Mouse (Mus musculus) midbrain, postnatal 0 days (tissue): ENCODE results near the gene Foxp1. TPM values are rescaled to one million over a fixed set of nuclear protein-coding genes. Genes with fewer than 3 reads are reported as not detected.
A peak's percentile ranks its signal among the peaks of the same experiment; 100 is the strongest.

Experiments used
- ATAC-seq: fragments of 200-750 bp; cut with Nextera tagmentation; 2 replicates; pipeline ENCODE4 v1.8.0; 2017; ENCODE audit warnings: moderate number of reproducible peaks, mild to moderate bottlenecking, moderate TSS enrichment, moderate library complexity; ENCODE audit not compliant: low FRiP score
- DNase-seq: peaks from one replicate; pipeline ENCODE4 v3.0.0-alpha.2; 2015; ENCODE audit warnings: low spot score
- H3K27ac ChIP-seq: fragments of 300-500 bp; sonication (generic); 2 replicates; pipeline ENCODE4 v1.5.1; 2014; ENCODE audit warnings: low read depth, mild to moderate bottlenecking, low read length, mixed read lengths
- H3K27me3 ChIP-seq: fragments of 300-500 bp; sonication (generic); 2 replicates; pipeline ENCODE4 v1.6.1; 2014; ENCODE audit warnings: low read length, control low read depth, mixed read lengths; ENCODE audit not compliant: insufficient read depth
- H3K36me3 ChIP-seq: fragments of 300-500 bp; sonication (generic); 2 replicates; pipeline ENCODE4 v1.6.1; 2014; ENCODE audit warnings: low read length, control low read depth, mixed read lengths; ENCODE audit not compliant: insufficient read depth
- H3K4me1 ChIP-seq: fragments of 300-500 bp; sonication (generic); 2 replicates; pipeline ENCODE4 v1.6.1; 2014; ENCODE audit warnings: mild to moderate bottlenecking, control low read depth, antibody characterized with exemption, low read length, mixed read lengths; ENCODE audit not compliant: insufficient read depth
- H3K4me2 ChIP-seq: fragments of 300-500 bp; sonication (generic); 2 replicates; pipeline ENCODE4 v1.6.1; 2014; ENCODE audit warnings: low read depth, mild to moderate bottlenecking, low read length, mixed read lengths; ENCODE audit not compliant: poor library complexity, severe bottlenecking
- H3K4me3 ChIP-seq: fragments of 300-500 bp; sonication (generic); 2 replicates; pipeline ENCODE4 v1.5.1; 2014; ENCODE audit warnings: low read depth, mild to moderate bottlenecking, low read length, moderate library complexity
- H3K9ac ChIP-seq: fragments of 300-500 bp; sonication (generic); replicated peaks from 2 replicates; pipeline ENCODE4 v1.6.1; 2014; ENCODE audit warnings: mild to moderate bottlenecking, low read length, moderate library complexity, mixed read lengths; ENCODE audit not compliant: poor library complexity, severe bottlenecking
- H3K9me3 ChIP-seq: fragments of 300-500 bp; sonication (generic); 2 replicates; pipeline ENCODE4 v1.6.1; 2016; ENCODE audit warnings: low read length, control low read depth
- CTCF ChIP-seq: IDR thresholded peaks from 2 replicates; pipeline ENCODE4 v1.5.1; 2016; ENCODE audit warnings: antibody characterized with exemption, mild to moderate bottlenecking
- WGBS: fragments of 180-500 bp; shearing (Covaris S2); extraction: QIAGEN DNeasy Blood & Tissue Kit; methylation state at CpG from one replicate; pipeline ENCODE4 v1.1.7; 2014; 5-methylcytosine and 5-hydroxymethylcytosine counted together
- polyA plus RNA-seq: library from polyadenylated mRNA; unstranded; fragments of >200 nt; fragmentation: Nextera tagmentation; extraction: Ambion mirVana; gene quantifications from 2 replicates; pipeline ENCODE4 v1.2.1, GENCODE M21; 2015
- total RNA-seq: library from RNA; depleted of rRNA; stranded (reverse); fragments of >200 nt; gene quantifications from 2 replicates; pipeline ENCODE4 v1.2.3, GENCODE M21; 2014

Foxp1 gene
- total and polyA plus RNA-seq, 2 experiments from 2014 or later, result 71.1 to 74.3 TPM

DNA sequence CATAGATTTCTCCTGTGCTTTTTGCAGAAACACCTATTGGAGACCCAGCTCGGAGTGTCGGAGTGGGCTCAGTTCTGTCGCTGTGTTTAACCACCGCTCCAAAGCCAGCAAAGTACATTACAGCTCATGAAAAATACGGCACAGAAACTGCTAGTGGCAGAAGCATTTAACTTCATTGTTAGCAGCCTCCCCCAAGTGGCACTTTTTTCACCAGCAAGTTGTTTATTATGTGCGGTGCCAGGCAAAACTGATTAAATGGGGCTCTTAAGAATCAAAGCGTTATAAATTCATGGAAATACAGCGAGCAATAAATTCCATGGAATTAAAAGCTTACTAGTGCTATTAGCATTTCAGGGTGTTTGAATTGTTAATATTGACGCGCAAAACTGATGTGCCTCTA is 289.1 kb downstream of the Foxp1 start:
- 33% methylated on average over 10 of the region's 10 CpGs for WGBS
- Histone ChIP-seq H3K27ac (no peak overlapping the region), H3K4me1 (no peaks in the 10 kb centered on the region), H3K4me3 (no peak overlapping the region), H3K9ac (no peak overlapping the region), H3K27me3 (no peaks in the 10 kb centered on the region), H3K36me3 (no peaks in the 10 kb centered on the region), H3K4me2 (no peak overlapping the region), H3K9me3 (no peaks in the 10 kb centered on the region)
- peak; percentile 32 for TF ChIP-seq CTCF
- DNase-seq, result peak; percentile 28
- ATAC-seq, result no peak

GRCm38 (mm10) chr6:99228336-99228870 is 294.1 kb downstream of the Foxp1 start:
- H3K36me3 ChIP-seq, result no peaks in the 10 kb centered on the region
- no peaks in the 10 kb centered on the region for H3K27me3 ChIP-seq
- 69% methylated on average over 6 of the region's 6 CpGs for WGBS
- H3K9ac ChIP-seq, result no peak overlapping the region
- H3K4me1 ChIP-seq, result no peaks in the 10 kb centered on the region
- no peak for TF ChIP-seq CTCF
- no peak overlapping the region for H3K4me3 ChIP-seq
- ATAC-seq, result no peak
- no peak overlapping the region for H3K27ac ChIP-seq
- 0 out of 2 replicates have a peak, but pooled peaks cover 3% of the 10 kb centered on the region for H3K9me3 ChIP-seq
- peak; percentile 21 for DNase-seq
- no peak overlapping the region for H3K4me2 ChIP-seq

DNA sequence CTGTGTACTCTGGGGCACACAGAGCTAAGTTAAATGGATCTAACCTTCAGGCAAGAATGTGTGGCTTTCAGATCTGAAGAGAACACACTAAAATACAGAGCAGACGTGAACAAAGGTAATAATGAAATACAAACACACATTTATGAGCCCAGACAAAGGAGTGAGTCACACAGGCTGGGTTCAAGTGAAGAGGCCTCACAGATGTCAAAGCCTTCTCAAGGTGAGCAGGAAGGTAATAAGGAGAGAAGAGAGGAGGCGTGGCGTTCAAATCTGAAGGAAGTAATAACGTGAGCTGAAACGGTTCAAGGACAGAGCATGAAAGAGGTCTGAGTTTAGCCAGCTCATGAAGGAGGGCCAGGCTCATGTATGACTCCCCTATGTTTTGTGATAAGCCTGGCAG is 301.4 kb downstream of the Foxp1 start:
- Histone ChIP-seq H3K4me2 (no peak overlapping the region), H3K9ac (no peak overlapping the region), H3K4me3 (no peak overlapping the region), H3K9me3 (0 out of 2 replicates have a peak, but pooled peaks cover 3% of the 10 kb centered on the region), H3K36me3 (no peaks in the 10 kb centered on the region), H3K27ac (no peak overlapping the region), H3K27me3 (no peaks in the 10 kb centered on the region), H3K4me1 (no peaks in the 10 kb centered on the region)
- DNase-seq, result no peak
- no peak for TF ChIP-seq CTCF
- ATAC-seq, result no peak
- 89% methylated on average over 5 of the region's 5 CpGs for WGBS

GRCm38 (mm10) chr6:99220472-99220871 is 302.0 kb downstream of the Foxp1 start:
- TF ChIP-seq CTCF, result no peak
- WGBS, result 94% methylated on average over 3 of the region's 3 CpGs

GRCm38 (mm10) chr6:99217846-99218245 is 304.7 kb downstream of the Foxp1 start:
- 74% methylated on average over 2 of the region's 2 CpGs for WGBS
- no peaks in the 10 kb centered on the region for H3K4me1 ChIP-seq
- no peak overlapping the region for H3K9ac ChIP-seq
- H3K36me3 ChIP-seq, result no peaks in the 10 kb centered on the region
- no peak overlapping the region for H3K4me2 ChIP-seq
- H3K9me3 ChIP-seq, result no peaks in the 10 kb centered on the region
- no peaks in the 10 kb centered on the region for H3K27me3 ChIP-seq
- no peak for ATAC-seq
- no peak for DNase-seq
- TF ChIP-seq CTCF, result no peak
- no peak overlapping the region for H3K4me3 ChIP-seq
- H3K27ac ChIP-seq, result no peak overlapping the region

More at GRCm38 (mm10) chr6:99220472-99220871, 302.0 kb downstream of the Foxp1 start:
- ATAC-seq, result no peak
- Histone ChIP-seq H3K9me3 (no peaks in the 10 kb centered on the region), H3K27me3 (no peaks in the 10 kb centered on the region), H3K4me2 (no peak overlapping the region), H3K9ac (no peak overlapping the region), H3K4me1 (no peaks in the 10 kb centered on the region), H3K4me3 (no peak overlapping the region), H3K36me3 (no peaks in the 10 kb centered on the region), H3K27ac (no peak overlapping the region)
- DNase-seq, result no peak

DNA sequence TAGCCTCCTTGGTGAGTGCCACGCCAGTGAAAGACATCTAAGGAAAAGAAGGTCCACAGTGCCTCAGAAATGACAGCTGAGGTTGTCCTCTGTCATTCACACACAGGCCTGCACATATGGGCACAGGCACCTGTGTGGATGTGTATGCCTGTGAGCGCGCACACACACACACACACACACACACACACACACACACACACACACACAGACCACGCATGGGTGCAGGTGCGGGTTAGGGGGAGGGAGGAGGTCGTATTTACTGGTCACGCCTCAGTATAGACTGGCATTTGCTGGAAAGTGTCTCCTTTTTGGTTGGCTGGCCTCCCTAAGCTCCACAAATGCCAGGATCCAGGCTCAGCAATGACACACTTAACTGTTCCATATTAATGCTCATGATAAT is 305.4 kb downstream of the Foxp1 start:
- WGBS, result 80% methylated on average over 6 of the region's 7 CpGs
- TF ChIP-seq CTCF, result no peak
- ATAC-seq, result no peak

More for the DNA sequence above, 305.4 kb downstream of the Foxp1 start:
- no peaks in the 10 kb centered on the region for H3K4me1 ChIP-seq
- H3K9ac ChIP-seq, result no peak overlapping the region
- no peak overlapping the region for H3K4me3 ChIP-seq
- H3K27ac ChIP-seq, result no peak overlapping the region
- H3K4me2 ChIP-seq, result no peak overlapping the region
- H3K27me3 ChIP-seq, result no peaks in the 10 kb centered on the region
- no peaks in the 10 kb centered on the region for H3K9me3 ChIP-seq
- H3K36me3 ChIP-seq, result no peaks in the 10 kb centered on the region
- DNase-seq, result no peak
